Mouse (Mus musculus): ENCODE data around the gene Cacna1b. TPM values are rescaled to one million over a fixed set of nuclear protein-coding genes. Genes with fewer than 3 reads are reported as not detected.

The Cacna1b gene
- polyA plus RNA-seq, 1 experiment from 2014 or later, result 2.1 TPM

GRCm38 (mm10) chr2:24752599-24752998, 10.4 kb downstream of the Cacna1b start:
- no peak for ATAC-seq (replicated peaks; ENCODE audit: insufficient number of reproducible peaks, low FRiP score, low TSS enrichment, low read depth)
- Histone ChIP-seq H3K27ac (replicated peaks; ENCODE audit: low read depth, low read length) (no peak overlapping the region), H3K9me3 (replicated peaks; ENCODE audit: control insufficient read depth, low read length) (no peaks in the 10 kb centered on the region), H3K4me1 (ENCODE audit: control insufficient read depth, insufficient read depth, low read length) (no peaks in the 10 kb centered on the region), H3K27me3 (ENCODE audit: control insufficient read depth, insufficient read depth, low read length) (no peaks in the 10 kb centered on the region), H3K36me3 (replicated peaks; ENCODE audit: control insufficient read depth, insufficient read depth, low read depth, low read length) (no peaks in the 10 kb centered on the region), H3K4me3 (ENCODE audit: low read depth, low read length) (no peak overlapping the region), H3K4me2 (ENCODE audit: low read depth, low read length) (no peak overlapping the region), H3K9ac (replicated peaks; ENCODE audit: low read length) (no peak overlapping the region)
- WGBS, result 57% methylated on average over 4 of the region's 4 CpGs
- DNase-seq (ENCODE audit: low spot score), result no peak

GRCm38 (mm10) chr2:24750051-24750450, 12.9 kb downstream of the Cacna1b start:
- Histone ChIP-seq H3K36me3 (replicated peaks; ENCODE audit: control insufficient read depth, insufficient read depth, low read depth, low read length) (no peaks in the 10 kb centered on the region), H3K4me1 (ENCODE audit: control insufficient read depth, insufficient read depth, low read length) (no peaks in the 10 kb centered on the region), H3K9ac (replicated peaks; ENCODE audit: low read length) (no peak overlapping the region), H3K9me3 (replicated peaks; ENCODE audit: control insufficient read depth, low read length) (no peaks in the 10 kb centered on the region), H3K27me3 (ENCODE audit: control insufficient read depth, insufficient read depth, low read length) (no peaks in the 10 kb centered on the region), H3K27ac (replicated peaks; ENCODE audit: low read depth, low read length) (no peak overlapping the region), H3K4me2 (ENCODE audit: low read depth, low read length) (no peak overlapping the region), H3K4me3 (ENCODE audit: low read depth, low read length) (no peak overlapping the region)
- ATAC-seq (replicated peaks; ENCODE audit: insufficient number of reproducible peaks, low FRiP score, low TSS enrichment, low read depth) (no peak), DNase-seq (ENCODE audit: low spot score) (no peak)
- 68% methylated on average over 3 of the region's 3 CpGs for WGBS

- H3K9ac ChIP-seq (replicated peaks; ENCODE audit: low read length), result no peak overlapping the region
- no peaks in the 10 kb centered on the region for H3K36me3 ChIP-seq (replicated peaks; ENCODE audit: control insufficient read depth, insufficient read depth, low read depth, low read length)
- no peaks in the 10 kb centered on the region for H3K27me3 ChIP-seq (ENCODE audit: control insufficient read depth, insufficient read depth, low read length)
- ATAC-seq (replicated peaks; ENCODE audit: insufficient number of reproducible peaks, low FRiP score, low TSS enrichment, low read depth), result no peak
- H3K27ac ChIP-seq (replicated peaks; ENCODE audit: low read depth, low read length), result no peak overlapping the region
- no peak for DNase-seq (ENCODE audit: low spot score)
- no peaks in the 10 kb centered on the region for H3K4me1 ChIP-seq (ENCODE audit: control insufficient read depth, insufficient read depth, low read length)
- WGBS, result 75% methylated on average over 7 of the region's 7 CpGs
- no peak overlapping the region for H3K4me2 ChIP-seq (ENCODE audit: low read depth, low read length)
- H3K4me3 ChIP-seq (ENCODE audit: low read depth, low read length), result no peak overlapping the region
- H3K9me3 ChIP-seq (replicated peaks; ENCODE audit: control insufficient read depth, low read length), result no peaks in the 10 kb centered on the region
These were observed 15.1 kb downstream of the Cacna1b start for GRCm38 (mm10) chr2:24747878-24748277.

- Histone ChIP-seq H3K27ac (replicated peaks; ENCODE audit: low read depth, low read length) (no peak overlapping the region), H3K4me3 (ENCODE audit: low read depth, low read length) (no peak overlapping the region), H3K4me2 (ENCODE audit: low read depth, low read length) (no peak overlapping the region), H3K27me3 (ENCODE audit: control insufficient read depth, insufficient read depth, low read length) (no peaks in the 10 kb centered on the region), H3K4me1 (ENCODE audit: control insufficient read depth, insufficient read depth, low read length) (no peaks in the 10 kb centered on the region), H3K36me3 (replicated peaks; ENCODE audit: control insufficient read depth, insufficient read depth, low read depth, low read length) (no peaks in the 10 kb centered on the region), H3K9me3 (replicated peaks; ENCODE audit: control insufficient read depth, low read length) (no peaks in the 10 kb centered on the region), H3K9ac (replicated peaks; ENCODE audit: low read length) (no peak overlapping the region)
- ATAC-seq (replicated peaks; ENCODE audit: insufficient number of reproducible peaks, low FRiP score, low TSS enrichment, low read depth) (no peak), DNase-seq (ENCODE audit: low spot score) (no peak)
- 88% methylated on average over 5 of the region's 5 CpGs for WGBS
These were observed 23.3 kb downstream of the Cacna1b start for GRCm38 (mm10) chr2:24739701-24740100.

GRCm38 (mm10) chr2:24733157-24733556, 29.8 kb downstream of the Cacna1b start:
- Histone ChIP-seq H3K9me3 (replicated peaks; ENCODE audit: control insufficient read depth, low read length) (no peaks in the 10 kb centered on the region), H3K9ac (replicated peaks; ENCODE audit: low read length) (no peak overlapping the region), H3K4me3 (ENCODE audit: low read depth, low read length) (no peak overlapping the region), H3K4me1 (ENCODE audit: control insufficient read depth, insufficient read depth, low read length) (no peaks in the 10 kb centered on the region), H3K27ac (replicated peaks; ENCODE audit: low read depth, low read length) (no peak overlapping the region), H3K4me2 (ENCODE audit: low read depth, low read length) (no peak overlapping the region), H3K36me3 (replicated peaks; ENCODE audit: control insufficient read depth, insufficient read depth, low read depth, low read length) (no peaks in the 10 kb centered on the region), H3K27me3 (ENCODE audit: control insufficient read depth, insufficient read depth, low read length) (no peaks in the 10 kb centered on the region)
- ATAC-seq (replicated peaks; ENCODE audit: insufficient number of reproducible peaks, low FRiP score, low TSS enrichment, low read depth) (no peak), DNase-seq (ENCODE audit: low spot score) (no peak)
- 71% methylated on average over 4 of the region's 4 CpGs for WGBS

GRCm38 (mm10) chr2:24725865-24726264, 37.1 kb downstream of the Cacna1b start:
- H3K4me1 ChIP-seq (ENCODE audit: control insufficient read depth, insufficient read depth, low read length), result no peaks in the 10 kb centered on the region
- DNase-seq (ENCODE audit: low spot score) (no peak), ATAC-seq (replicated peaks; ENCODE audit: insufficient number of reproducible peaks, low FRiP score, low TSS enrichment, low read depth) (no peak)
- H3K9ac ChIP-seq (replicated peaks; ENCODE audit: low read length), result no peak overlapping the region
- H3K4me3 ChIP-seq (ENCODE audit: low read depth, low read length), result no peak overlapping the region
- no peaks in the 10 kb centered on the region for H3K36me3 ChIP-seq (replicated peaks; ENCODE audit: control insufficient read depth, insufficient read depth, low read depth, low read length)
- WGBS, result 86% methylated on average over 4 of the region's 4 CpGs
- no peaks in the 10 kb centered on the region for H3K9me3 ChIP-seq (replicated peaks; ENCODE audit: control insufficient read depth, low read length)
- no peak overlapping the region for H3K27ac ChIP-seq (replicated peaks; ENCODE audit: low read depth, low read length)
- no peaks in the 10 kb centered on the region for H3K27me3 ChIP-seq (ENCODE audit: control insufficient read depth, insufficient read depth, low read length)
- H3K4me2 ChIP-seq (ENCODE audit: low read depth, low read length), result no peak overlapping the region

GRCm38 (mm10) chr2:24719645-24720379, 43.1 kb downstream of the Cacna1b start:
- Histone ChIP-seq H3K9ac (replicated peaks; ENCODE audit: low read length) (no peak overlapping the region), H3K4me1 (ENCODE audit: control insufficient read depth, insufficient read depth, low read length) (no peaks in the 10 kb centered on the region), H3K4me3 (ENCODE audit: low read depth, low read length) (no peak overlapping the region), H3K4me2 (ENCODE audit: low read depth, low read length) (no peak overlapping the region), H3K9me3 (replicated peaks; ENCODE audit: control insufficient read depth, low read length) (no peaks in the 10 kb centered on the region), H3K36me3 (replicated peaks; ENCODE audit: control insufficient read depth, insufficient read depth, low read depth, low read length) (no peaks in the 10 kb centered on the region), H3K27me3 (ENCODE audit: control insufficient read depth, insufficient read depth, low read length) (no peaks in the 10 kb centered on the region), H3K27ac (replicated peaks; ENCODE audit: low read depth, low read length) (no peak overlapping the region)
- ATAC-seq (replicated peaks; ENCODE audit: insufficient number of reproducible peaks, low FRiP score, low TSS enrichment, low read depth) (no peak), DNase-seq (ENCODE audit: low spot score) (no peak)
- WGBS, result 90% methylated on average over 14 of the region's 14 CpGs

- Histone ChIP-seq H3K4me3 (ENCODE audit: low read depth, low read length) (no peak overlapping the region), H3K4me2 (ENCODE audit: low read depth, low read length) (no peak overlapping the region), H3K9ac (replicated peaks; ENCODE audit: low read length) (no peak overlapping the region), H3K27me3 (ENCODE audit: control insufficient read depth, insufficient read depth, low read length) (no peaks in the 10 kb centered on the region), H3K4me1 (ENCODE audit: control insufficient read depth, insufficient read depth, low read length) (no peaks in the 10 kb centered on the region), H3K27ac (replicated peaks; ENCODE audit: low read depth, low read length) (no peak overlapping the region), H3K9me3 (replicated peaks; ENCODE audit: control insufficient read depth, low read length) (no peaks in the 10 kb centered on the region), H3K36me3 (replicated peaks; ENCODE audit: control insufficient read depth, insufficient read depth, low read depth, low read length) (no peaks in the 10 kb centered on the region)
- ATAC-seq (replicated peaks; ENCODE audit: insufficient number of reproducible peaks, low FRiP score, low TSS enrichment, low read depth), result no peak
- WGBS, result 87% methylated on average over 4 of the region's 4 CpGs
- DNase-seq (ENCODE audit: low spot score), result no peak
These were observed 44.0 kb downstream of the Cacna1b start for GRCm38 (mm10) chr2:24718906-24719305.
